Mouse (Mus musculus): ENCODE measurements around the gene 4930404H24Rik. TPM values are rescaled to one million over a fixed set of nuclear protein-coding genes. Genes with fewer than 3 reads are reported as not detected.

The 4930404H24Rik gene
- not detected in 2 replicates for polyA plus RNA-seq (2015; fragmentation: Nextera tagmentation; extraction: Ambion mirVana)

DNA sequence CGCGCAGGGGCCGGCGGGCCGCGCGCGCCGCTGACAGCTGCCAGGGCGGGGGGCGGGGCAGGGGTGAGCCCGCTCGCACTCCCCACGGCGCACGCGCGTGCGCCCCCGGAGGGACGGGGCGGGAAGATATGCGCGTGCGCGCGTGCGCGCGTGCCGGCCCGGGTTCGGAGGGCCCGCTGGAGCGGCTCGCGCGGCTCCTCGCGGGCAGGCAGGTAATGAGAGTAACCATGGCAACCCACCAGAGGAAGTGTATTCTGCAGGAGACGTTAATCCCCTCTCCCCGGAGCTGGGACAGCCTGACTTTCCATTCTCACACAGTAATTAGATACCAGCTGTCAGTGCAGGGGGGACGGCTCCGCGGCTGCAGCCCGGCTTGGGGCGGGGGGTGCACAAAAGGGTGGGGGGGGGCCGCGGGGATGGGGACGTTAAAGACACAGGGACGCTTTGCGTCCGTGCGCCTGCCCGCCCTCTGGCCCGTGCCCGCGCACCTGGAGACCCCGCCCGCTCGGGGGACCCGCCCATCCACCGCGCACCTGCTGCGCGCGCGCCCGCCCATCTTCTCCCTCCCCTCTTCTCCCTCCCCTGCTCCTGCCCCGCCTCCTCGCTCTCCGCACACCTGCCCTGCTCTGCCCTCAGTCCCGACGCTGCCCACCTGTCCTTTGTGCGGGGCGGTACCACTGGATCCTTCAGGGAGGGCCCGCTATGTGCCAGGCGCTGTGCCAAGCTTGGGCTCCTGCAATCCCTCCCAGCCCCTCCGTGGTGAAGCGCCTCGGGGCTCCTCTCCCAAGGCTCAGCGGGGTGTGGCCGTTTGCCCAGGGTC lies at the start of gene 4930404H24Rik:
4930404H24Rik (plus strand) TSS at position 218 of the 820 bp plus-strand sequence.
- Histone ChIP-seq H3K36me3 (no peaks in the 10 kb centered on the region), H3K4me2 (peak within 1 kb of the TSS; percentile 92), H3K27me3 (peaks cover 18% of the 10 kb centered on the region), H3K27ac (replicated peaks) (peak within 1 kb of the TSS; percentile 98), H3K4me1 (replicated peaks) (peaks cover 62% of the 10 kb centered on the region), H3K9me3 (no peaks in the 10 kb centered on the region), H3K9ac (peak within 1 kb of the TSS; percentile 89), H3K4me3 (peak within 1 kb of the TSS; percentile 56)
- ATAC-seq (ENCODE audit: low read depth), result peak; percentile 94
- WGBS, result 2% methylated on average over 63 of the region's 83 CpGs

- no peaks in the 10 kb centered on the region for H3K36me3 ChIP-seq
- WGBS, result under 1% methylated on average over 55 of the region's 59 CpGs
- peak; percentile 45 for ATAC-seq (ENCODE audit: low read depth)
- H3K27me3 ChIP-seq, result no peaks in the 10 kb centered on the region
- H3K9ac ChIP-seq, result peak overlapping the region; percentile 90
- H3K4me2 ChIP-seq, result peak overlapping the region; percentile 85
- peaks cover 54% of the 10 kb centered on the region for H3K4me1 ChIP-seq (replicated peaks)
- H3K27ac ChIP-seq (replicated peaks), result peak overlapping the region; percentile 97
- peak overlapping the region; percentile 67 for H3K4me3 ChIP-seq
- H3K9me3 ChIP-seq, result no peaks in the 10 kb centered on the region
Observed at GRCm38 (mm10) chr2:153443434-153444240, 49.0 kb upstream of the 4930404H24Rik start.

- WGBS, result under 1% methylated on average over 35 of the region's 64 CpGs
- no peaks in the 10 kb centered on the region for H3K9me3 ChIP-seq
- H3K4me1 ChIP-seq (replicated peaks), result peaks cover 47% of the 10 kb centered on the region
- no peaks in the 10 kb centered on the region for H3K27me3 ChIP-seq
- H3K4me2 ChIP-seq, result peak overlapping the region; percentile 85
- H3K27ac ChIP-seq (replicated peaks), result peak overlapping the region; percentile 97
- ATAC-seq (ENCODE audit: low read depth), result peak; percentile 75
- H3K36me3 ChIP-seq, result no peaks in the 10 kb centered on the region
- H3K4me3 ChIP-seq, result peak overlapping the region; percentile 67
- H3K9ac ChIP-seq, result peak overlapping the region; percentile 90
Observed at GRCm38 (mm10) chr2:153444254-153445136, 48.1 kb upstream of the 4930404H24Rik start.

GRCm38 (mm10) chr2:153445137-153446016 lies 47.2 kb upstream of the 4930404H24Rik start:
- Histone ChIP-seq H3K36me3 (no peaks in the 10 kb centered on the region), H3K9ac (peak overlapping the region; percentile 90), H3K9me3 (no peaks in the 10 kb centered on the region), H3K27ac (replicated peaks) (peak overlapping the region; percentile 97), H3K4me2 (peak overlapping the region; percentile 85), H3K4me3 (peak overlapping the region; percentile 67), H3K4me1 (replicated peaks) (peaks cover 42% of the 10 kb centered on the region), H3K27me3 (no peaks in the 10 kb centered on the region)
- peak; percentile 62 for ATAC-seq (ENCODE audit: low read depth)
- WGBS, result under 1% methylated on average over 59 of the region's 59 CpGs

DNA sequence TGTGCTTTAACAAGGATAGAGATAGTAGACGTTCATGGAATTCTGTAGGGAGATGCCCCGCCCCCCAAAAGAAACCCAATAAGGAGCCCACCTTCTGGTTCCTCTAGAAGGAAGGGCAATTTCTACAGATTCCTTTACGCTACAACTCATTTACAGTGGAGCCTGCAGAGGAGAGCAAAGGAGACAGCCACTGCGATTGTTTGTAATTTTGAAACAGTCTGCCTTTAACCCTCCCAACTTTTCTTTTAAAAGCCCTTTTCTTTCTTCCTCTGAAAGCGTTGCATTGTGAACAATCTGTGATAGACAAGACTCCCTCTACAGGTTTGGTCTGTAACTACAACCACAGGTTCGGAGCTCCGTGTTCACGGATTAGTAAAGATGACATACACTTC lies 46.6 kb upstream of the 4930404H24Rik start:
- H3K27ac ChIP-seq (replicated peaks), result peak overlapping the region; percentile 97
- H3K4me2 ChIP-seq, result peak overlapping the region; percentile 85
- peak overlapping the region; percentile 67 for H3K4me3 ChIP-seq
- H3K27me3 ChIP-seq, result no peaks in the 10 kb centered on the region
- under 1% methylated on average over 8 of the region's 8 CpGs for WGBS
- peak overlapping the region; percentile 90 for H3K9ac ChIP-seq
- ATAC-seq (ENCODE audit: low read depth), result no peak
- peaks cover 35% of the 10 kb centered on the region for H3K4me1 ChIP-seq (replicated peaks)
- no peaks in the 10 kb centered on the region for H3K9me3 ChIP-seq
- H3K36me3 ChIP-seq, result no peaks in the 10 kb centered on the region

DNA sequence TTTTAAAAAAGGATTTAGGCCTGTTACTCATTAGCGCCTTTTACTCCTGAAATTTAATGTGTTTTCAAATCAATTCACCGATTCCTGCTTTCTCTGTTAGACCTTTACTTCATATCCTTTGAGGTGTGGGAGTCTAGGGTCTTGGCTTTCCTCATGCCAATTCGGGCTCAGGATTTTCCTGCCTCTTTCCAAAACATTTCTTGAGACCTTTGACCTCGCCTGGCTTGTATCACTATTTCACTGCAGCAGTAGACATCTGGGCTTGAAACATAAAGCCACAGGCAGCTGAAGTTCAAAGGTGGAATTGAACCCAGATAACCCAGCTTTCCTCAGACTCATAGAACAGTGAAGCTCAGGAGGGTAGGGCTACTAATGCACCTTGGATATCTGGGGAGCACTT lies 46.1 kb upstream of the 4930404H24Rik start:
- H3K36me3 ChIP-seq, result no peaks in the 10 kb centered on the region
- H3K4me1 ChIP-seq (replicated peaks), result peaks cover 31% of the 10 kb centered on the region
- H3K9ac ChIP-seq, result no peak overlapping the region; the same call in 1 of the 2 replicates
- no peaks in the 10 kb centered on the region for H3K27me3 ChIP-seq
- peak overlapping the region; percentile 67; the same call in 1 of the 2 replicates for H3K4me3 ChIP-seq
- peak overlapping the region; percentile 85 for H3K4me2 ChIP-seq
- H3K9me3 ChIP-seq, result no peaks in the 10 kb centered on the region
- H3K27ac ChIP-seq (replicated peaks), result peak overlapping the region; percentile 97
- 24% methylated on average over 4 of the region's 4 CpGs for WGBS
- no peak for ATAC-seq (ENCODE audit: low read depth)

DNA sequence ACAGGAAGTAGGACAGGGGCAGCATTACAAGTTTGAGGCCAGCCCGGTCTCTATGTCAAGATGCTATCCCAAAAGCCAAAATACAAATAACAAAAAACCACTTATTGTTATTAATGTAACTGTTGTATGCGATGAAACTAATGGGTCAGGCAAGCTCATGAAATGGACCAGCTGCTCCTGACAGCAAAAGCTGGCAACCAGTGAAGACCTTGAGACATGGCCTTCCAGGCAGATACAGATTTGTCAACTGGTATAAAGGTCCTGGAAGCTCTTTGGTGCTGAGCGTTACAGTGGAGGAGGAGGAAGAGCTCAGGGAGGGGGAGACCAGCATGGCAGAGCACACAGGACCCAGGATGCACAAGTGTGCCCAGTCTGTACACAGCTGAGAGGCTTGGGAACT lies 44.9 kb upstream of the 4930404H24Rik start:
- WGBS, result 89% methylated on average over 3 of the region's 3 CpGs
- Histone ChIP-seq H3K4me1 (replicated peaks) (peaks cover 18% of the 10 kb centered on the region), H3K9ac (no peak overlapping the region), H3K36me3 (no peaks in the 10 kb centered on the region), H3K27ac (replicated peaks) (no peak overlapping the region), H3K4me3 (no peak overlapping the region), H3K9me3 (no peaks in the 10 kb centered on the region), H3K4me2 (no peak overlapping the region), H3K27me3 (no peaks in the 10 kb centered on the region)
- ATAC-seq (ENCODE audit: low read depth), result no peak

DNA sequence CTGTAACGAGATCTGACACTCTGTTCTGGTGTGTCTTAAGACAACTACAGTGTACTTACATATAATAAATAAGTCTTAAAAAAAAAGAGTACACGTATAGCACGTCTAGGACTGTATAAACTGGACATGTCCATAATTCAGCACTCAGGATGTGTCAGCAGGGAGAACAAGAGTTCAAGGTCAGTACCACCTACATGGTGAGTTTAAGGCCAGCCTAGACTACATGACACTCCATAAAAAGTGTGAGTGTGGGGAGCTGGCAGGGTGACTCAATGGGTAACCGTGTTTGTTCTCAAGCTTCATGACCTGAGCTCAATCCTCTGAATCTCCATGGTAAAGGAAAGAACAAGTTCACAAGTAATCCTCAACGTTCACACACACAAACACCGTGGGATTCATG lies 44.1 kb upstream of the 4930404H24Rik start:
- no peaks in the 10 kb centered on the region for H3K27me3 ChIP-seq
- peaks cover 12% of the 10 kb centered on the region for H3K4me1 ChIP-seq (replicated peaks)
- no peak overlapping the region for H3K4me2 ChIP-seq
- no peak for ATAC-seq (ENCODE audit: low read depth)
- no peak overlapping the region for H3K4me3 ChIP-seq
- H3K27ac ChIP-seq (replicated peaks), result no peak overlapping the region
- H3K9me3 ChIP-seq, result no peaks in the 10 kb centered on the region
- no peaks in the 10 kb centered on the region for H3K36me3 ChIP-seq
- no peak overlapping the region for H3K9ac ChIP-seq
- WGBS, result 84% methylated on average over 6 of the region's 6 CpGs

- no peak overlapping the region for H3K4me2 ChIP-seq
- H3K27me3 ChIP-seq, result no peaks in the 10 kb centered on the region
- peaks cover 27% of the 10 kb centered on the region for H3K4me1 ChIP-seq (replicated peaks)
- no peak overlapping the region for H3K9ac ChIP-seq
- no peaks in the 10 kb centered on the region for H3K36me3 ChIP-seq
- H3K4me3 ChIP-seq, result no peak overlapping the region
- ATAC-seq (ENCODE audit: low read depth), result no peak
- H3K27ac ChIP-seq (replicated peaks), result no peak overlapping the region
- WGBS, result 72% methylated on average over 12 of the region's 12 CpGs
- no peaks in the 10 kb centered on the region for H3K9me3 ChIP-seq
Observed at GRCm38 (mm10) chr2:153453961-153454759, 38.4 kb upstream of the 4930404H24Rik start.

GRCm38 (mm10) chr2:153454841-153455506 lies 37.6 kb upstream of the 4930404H24Rik start:
- Histone ChIP-seq H3K36me3 (no peaks in the 10 kb centered on the region), H3K4me3 (no peak overlapping the region), H3K4me1 (replicated peaks) (peaks cover 27% of the 10 kb centered on the region), H3K27ac (replicated peaks) (no peak overlapping the region), H3K9me3 (no peaks in the 10 kb centered on the region), H3K27me3 (no peaks in the 10 kb centered on the region), H3K9ac (no peak overlapping the region), H3K4me2 (no peak overlapping the region)
- ATAC-seq (ENCODE audit: low read depth), result no peak
- 61% methylated on average over 9 of the region's 9 CpGs for WGBS

Measured in neural tube, embryonic 13.5 days (tissue).